Mouse (Mus musculus) heart, embryonic 15.5 days (tissue): ENCODE data around the gene Padi6. TPM values are rescaled to one million over a fixed set of nuclear protein-coding genes. Genes with fewer than 3 reads are reported as not detected.

Source experiments
- ATAC-seq: fragments of 200-750 bp; cut with Nextera tagmentation; replicated peaks from 2 replicates; pipeline ENCODE4 v1.8.0; 2017; ENCODE audit warnings: low read depth, moderate TSS enrichment; ENCODE audit not compliant: insufficient number of reproducible peaks, insufficient read depth, low FRiP score
- H3K27ac ChIP-seq: fragments of 300-500 bp; sonication (generic); 2 replicates; pipeline ENCODE4 v1.5.1; 2015; ENCODE audit warnings: mild to moderate bottlenecking, inconsistent platforms
- H3K27me3 ChIP-seq: fragments of 300-500 bp; sonication (generic); 2 replicates; pipeline ENCODE4 v1.6.1; 2015; ENCODE audit warnings: inconsistent platforms
- H3K36me3 ChIP-seq: fragments of 300-500 bp; sonication (generic); 2 replicates; pipeline ENCODE4 v1.6.1; 2015; ENCODE audit warnings: mild to moderate bottlenecking, inconsistent platforms
- H3K4me1 ChIP-seq: fragments of 300-500 bp; sonication (generic); replicated peaks from 2 replicates; pipeline ENCODE4 v1.6.1; 2015; ENCODE audit warnings: inconsistent platforms
- H3K4me2 ChIP-seq: fragments of 300-500 bp; sonication (generic); 2 replicates; pipeline ENCODE4 v1.6.1; 2015; ENCODE audit warnings: inconsistent platforms, mild to moderate bottlenecking, moderate library complexity
- H3K4me3 ChIP-seq: fragments of 300-500 bp; sonication (generic); 2 replicates; pipeline ENCODE4 v1.5.1; 2015; ENCODE audit warnings: mild to moderate bottlenecking, inconsistent platforms
- H3K9ac ChIP-seq: fragments of 300-500 bp; sonication (generic); 2 replicates; pipeline ENCODE4 v1.6.1; 2015; ENCODE audit warnings: mild to moderate bottlenecking, inconsistent platforms
- H3K9me3 ChIP-seq: fragments of 300-500 bp; sonication (generic); replicated peaks from 2 replicates; pipeline ENCODE4 v1.6.1; 2016; ENCODE audit warnings: inconsistent platforms
- WGBS: fragments of 180-500 bp; shearing (Covaris S2); methylation state at CpG from one replicate; pipeline ENCODE4 v1.1.7; 2015; ENCODE audit warnings: mixed read lengths; 5-methylcytosine and 5-hydroxymethylcytosine counted together
- microRNA-seq: library from miRNA; unstranded; fragments of <30 nt; microRNA quantifications from one replicate; pipeline ENCODE4, GENCODE M21; 2016
- polyA plus RNA-seq: library from polyadenylated mRNA; unstranded; fragments of >200 nt; fragmentation: Nextera tagmentation; extraction: Ambion mirVana; gene quantifications from 2 replicates; pipeline ENCODE4 v1.2.1, GENCODE M21; 2015

Gene Padi6
- polyA plus RNA-seq, 1 experiment from 2014 or later = not detected

- peak overlapping the region; percentile 54 for H3K4me2 ChIP-seq
- H3K9me3 ChIP-seq = no peaks in the 10 kb centered on the region
- 32% methylated on average over 8 of the region's 8 CpGs for WGBS
- H3K27ac ChIP-seq = no peak overlapping the region
- no peaks in the 10 kb centered on the region for H3K27me3 ChIP-seq
- no peak overlapping the region for H3K9ac ChIP-seq
- H3K4me1 ChIP-seq = peaks cover 23% of the 10 kb centered on the region
- ATAC-seq = no peak
- no peak overlapping the region for H3K4me3 ChIP-seq
- no peaks in the 10 kb centered on the region for H3K36me3 ChIP-seq
These were observed 58.8 kb downstream of the Padi6 start for GRCm38 (mm10) chr4:140683608-140684007.

GRCm38 (mm10) chr4:140680731-140681397 lies 61.6 kb downstream of the Padi6 start:
- Histone ChIP-seq H3K36me3 (no peaks in the 10 kb centered on the region), H3K4me1 (peaks cover 23% of the 10 kb centered on the region), H3K9me3 (no peaks in the 10 kb centered on the region), H3K4me3 (no peak overlapping the region), H3K4me2 (no peak overlapping the region), H3K27ac (no peak overlapping the region), H3K9ac (0 out of 2 replicates have a peak overlapping the region, but pooled peaks have one; percentile 5), H3K27me3 (no peaks in the 10 kb centered on the region)
- WGBS = 33% methylated on average over 8 of the region's 8 CpGs
- ATAC-seq = no peak

GRCm38 (mm10) chr4:140679723-140680380 lies 62.6 kb downstream of the Padi6 start:
- Histone ChIP-seq H3K4me2 (peak overlapping the region; percentile 49), H3K9ac (peak overlapping the region; percentile 21; the same call in 1 of the 2 replicates), H3K27ac (no peak overlapping the region), H3K36me3 (no peaks in the 10 kb centered on the region), H3K4me1 (peaks cover 22% of the 10 kb centered on the region), H3K9me3 (no peaks in the 10 kb centered on the region), H3K4me3 (peak overlapping the region; percentile 24; the same call in 1 of the 2 replicates), H3K27me3 (no peaks in the 10 kb centered on the region)
- WGBS = 22% methylated on average over 18 of the region's 18 CpGs
- no peak for ATAC-seq

GRCm38 (mm10) chr4:140679038-140679437 lies 63.4 kb downstream of the Padi6 start:
- no peaks in the 10 kb centered on the region for H3K9me3 ChIP-seq
- H3K27me3 ChIP-seq = no peaks in the 10 kb centered on the region
- H3K4me2 ChIP-seq = no peak overlapping the region
- ATAC-seq = no peak
- no peaks in the 10 kb centered on the region for H3K36me3 ChIP-seq
- no peak overlapping the region for H3K27ac ChIP-seq
- H3K4me3 ChIP-seq = no peak overlapping the region
- 11% methylated on average over 5 of the region's 5 CpGs for WGBS
- H3K4me1 ChIP-seq = peaks cover 13% of the 10 kb centered on the region
- no peak overlapping the region for H3K9ac ChIP-seq

Small RNA genes lying within 50 kb of the gene (microRNA-seq; reads per million reads assigned to microRNA genes)
- gene Gm23045 (not detected), gene Gm25951 (not detected)

Other genes with a start within 250 kb of the Padi6 start
- 15.3 and 21.8 TPM in 2 replicates for gene Arhgef10l, start 76.6 kb downstream of the Padi6 start, polyA plus RNA-seq
- gene Rcc2, start 42.1 kb downstream of the Padi6 start, polyA plus RNA-seq = 13.9 and 24.6 TPM in 2 replicates
- 1.9 and 2.5 TPM in 2 replicates for gene Padi4, start 31.6 kb upstream of the Padi6 start, polyA plus RNA-seq
- gene Padi3, start 68.0 kb upstream of the Padi6 start, polyA plus RNA-seq = 0.14 and 0.34 TPM in 2 replicates
- gene Padi1, start 103.1 kb upstream of the Padi6 start, polyA plus RNA-seq = 0.05 and 0.08 TPM in 2 replicates
- 1.2 and 3.1 TPM in 2 replicates for gene Padi2, start 163.7 kb upstream of the Padi6 start, polyA plus RNA-seq
- gene Sdhb, start 218.6 kb upstream of the Padi6 start, polyA plus RNA-seq = 812 and 965 TPM in 2 replicates
- 23.4 and 38.8 TPM in 2 replicates for gene Atp13a2, start 244.2 kb upstream of the Padi6 start, polyA plus RNA-seq